Mouse (Mus musculus): ENCODE measurements at regions not wholly inside any gene's neighbourhood (a gene's known extent, or its start where the extent isn't known, plus 50 kb on each side); places are given as distances from the start of the nearest gene placed in this dataset.

- TF ChIP-seq CTCF (IDR thresholded peaks at IDR 0.05) (no peak), POLR2A (IDR thresholded peaks at IDR 0.05; ENCODE audit: insufficient read depth, low read depth, low read length) (no peak)
These were observed 333.1 kb upstream of the 4930412O13Rik start for GRCm38 (mm10) chr2:9547771-9548590.

Measured in heart, adult 2 months (tissue).